Mouse (Mus musculus) heart, adult 2 months (tissue): ENCODE data around the gene Caln1.

Source experiments
- CTCF ChIP-seq: fragments of 200-600 bp; IDR thresholded peaks from 2 replicates; pipeline ENCODE4 v1.8.1; 2022; ENCODE audit warnings: antibody characterized with exemption, mild to moderate bottlenecking, moderate library complexity
- EP300 ChIP-seq: fragments of 200-500 bp; IDR thresholded peaks from 2 replicates; pipeline ENCODE4 v1.6.1; 2011; ENCODE audit warnings: low read depth, low read length, control low read depth; ENCODE audit not compliant: insufficient read depth

GRCm38 (mm10) chr5:130510516-130510915 lies 141.3 kb downstream of the Caln1 start:
- TF ChIP-seq EP300 = no peak
- no peak for TF ChIP-seq CTCF
